23 mouse cellular contexts compared by ENCODE assay signal in the genomic region with DNA sequence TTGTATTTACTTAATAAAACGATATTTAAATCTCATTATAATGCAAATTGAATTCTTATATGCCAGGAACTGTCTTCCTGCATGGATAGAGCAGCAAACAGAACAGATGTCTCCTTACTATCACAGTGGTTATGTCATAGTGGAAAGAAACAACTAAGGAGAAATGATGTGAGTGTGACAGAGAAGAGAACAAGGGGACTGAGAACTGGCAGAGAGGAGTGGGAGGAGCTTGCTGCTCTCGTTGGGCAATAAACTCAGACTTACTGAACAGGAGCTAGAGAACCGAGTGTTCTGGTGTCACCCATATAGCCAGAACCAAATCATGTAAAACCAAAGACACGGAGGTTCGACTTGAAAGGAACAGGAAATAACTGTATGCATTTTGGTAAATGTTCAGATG.
"Had no signal": no experiment of that assay in that cellular context is flagged by ENCODE, and none has a peak within 500 bp of the region (broad histone marks: within the 10 kb centered on the region; RNA-seq: fewer than 3 reads in every experiment).

No protein-coding gene starts in this region.

- ATAC-seq: forebrain, embryonic 15.5 days; forebrain, postnatal 0 days; hindbrain, postnatal 0 days; intestine, embryonic 15.5 days; intestine, postnatal 0 days had no signal

- H3K9me3 ChIP-seq: forebrain, embryonic 15.5 days; heart, embryonic 13.5 days; heart, embryonic 15.5 days; hindbrain, embryonic 15.5 days; intestine, embryonic 15.5 days; limb, embryonic 10.5 days; limb, embryonic 12.5 days had no signal

- H3K4me2 ChIP-seq: forebrain, embryonic 15.5 days; heart, embryonic 11.5 days; heart, embryonic 13.5 days; heart, embryonic 15.5 days; hindbrain, embryonic 13.5 days; hindbrain, embryonic 15.5 days; intestine, embryonic 15.5 days; limb, embryonic 12.5 days had no signal

- H3K27me3 ChIP-seq: forebrain, embryonic 15.5 days; heart, embryonic 13.5 days; heart, embryonic 15.5 days; hindbrain, embryonic 13.5 days; hindbrain, embryonic 15.5 days; intestine, embryonic 15.5 days; limb, embryonic 12.5 days had no signal

- DNase-seq: forebrain, postnatal 0 days; gastrocnemius, postnatal 14 days; gastrocnemius, postnatal 36 days; heart, postnatal 14 days; heart, postnatal 36 days; kidney, adult 18-20 months; kidney, adult 8-10 months; kidney, postnatal 10 days; kidney, postnatal 25 days; kidney, postnatal 4 days had no signal

- H3K9ac ChIP-seq: forebrain, embryonic 15.5 days; forebrain, postnatal 0 days; heart, embryonic 13.5 days; heart, embryonic 15.5 days; hindbrain, embryonic 13.5 days; hindbrain, embryonic 15.5 days; intestine, embryonic 15.5 days; limb, embryonic 12.5 days had no signal

- H3K27ac ChIP-seq: forebrain, embryonic 15.5 days; heart, embryonic 13.5 days; heart, embryonic 15.5 days; hindbrain, embryonic 13.5 days; hindbrain, embryonic 15.5 days; hindbrain, postnatal 0 days; intestine, embryonic 15.5 days; layer of hippocampus, adult 2 months; left cerebral cortex, adult 2 months; limb, embryonic 10.5 days; limb, embryonic 12.5 days had no signal

- H3K36me3 ChIP-seq: forebrain, embryonic 15.5 days; heart, embryonic 15.5 days; hindbrain, embryonic 13.5 days; hindbrain, embryonic 15.5 days; intestine, embryonic 15.5 days had no signal

- H3K4me1 ChIP-seq: forebrain, embryonic 15.5 days; heart, embryonic 13.5 days; heart, embryonic 15.5 days; hindbrain, embryonic 15.5 days; intestine, embryonic 15.5 days; limb, embryonic 10.5 days; limb, embryonic 12.5 days had no signal

- H3K4me3 ChIP-seq: forebrain, embryonic 15.5 days; heart, embryonic 13.5 days; heart, embryonic 15.5 days; hindbrain, embryonic 13.5 days; hindbrain, embryonic 15.5 days; intestine, embryonic 15.5 days; layer of hippocampus, adult 2 months; left cerebral cortex, adult 2 months; limb, embryonic 10.5 days; limb, embryonic 12.5 days had no signal
